Mouse (Mus musculus) frontal cortex, postnatal 10 days (tissue): ENCODE results near the gene Atoh1.

Source experiments
- DNase-seq, 2 experiments: peaks; one replicate each; pipeline ENCODE4 v3.0.0; 2022; ENCODE audit warnings: low spot score in 2 of 2, mixed read lengths in 1 of 2

Gene Atoh1

GRCm38 (mm10) chr6:64728499-64729198 is at the start of gene Atoh1:
TSS of gene Atoh1 (plus strand) at chr6:64729125.
- peak in 1 of 2 experiments; percentile 9 for DNase-seq

DNA sequence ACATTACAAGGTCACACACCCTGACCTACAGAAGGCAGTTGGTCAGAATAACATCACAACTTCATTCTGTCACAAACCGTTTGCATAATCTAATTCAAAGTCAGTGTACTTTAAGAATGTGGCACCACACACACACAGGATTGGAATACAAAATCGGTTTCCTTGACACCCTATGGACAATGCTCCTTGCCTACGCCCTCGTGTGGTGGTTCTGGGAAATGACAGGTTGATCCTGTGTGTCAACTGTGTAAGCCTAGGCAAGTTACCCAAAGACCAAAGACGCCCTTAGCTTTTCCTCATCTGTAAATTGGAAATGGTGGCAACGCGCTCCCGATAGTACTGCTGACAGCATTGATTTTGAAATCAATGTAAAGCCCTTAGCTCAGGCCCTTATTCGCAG is 45.0 kb upstream of the Atoh1 start:
- DNase-seq = peak in 1 of 2 experiments; percentile 44

DNA sequence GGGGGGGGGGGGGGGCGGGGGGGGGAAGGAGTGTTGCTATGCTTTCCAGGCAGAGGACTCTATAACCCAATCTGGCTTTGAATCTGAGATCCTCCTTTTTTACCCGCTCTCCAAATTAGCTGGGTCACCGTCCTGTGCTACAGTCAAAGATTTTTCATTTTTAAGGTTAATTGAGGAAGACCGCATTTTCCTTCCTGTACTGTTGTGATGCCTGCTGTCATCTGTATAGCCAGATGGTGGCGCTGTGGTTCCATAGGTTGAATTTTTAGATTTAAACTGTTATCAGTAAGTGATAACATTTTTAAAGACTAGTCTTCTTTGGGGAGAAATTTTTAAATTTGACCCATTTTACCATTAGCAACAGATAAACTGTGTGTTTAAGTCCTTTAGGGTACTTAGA is 44.0 kb upstream of the Atoh1 start:
- DNase-seq = peak in 1 of 2 experiments; percentile 48

GRCm38 (mm10) chr6:64688181-64688944 is 40.6 kb upstream of the Atoh1 start:
- DNase-seq = no peak

DNA sequence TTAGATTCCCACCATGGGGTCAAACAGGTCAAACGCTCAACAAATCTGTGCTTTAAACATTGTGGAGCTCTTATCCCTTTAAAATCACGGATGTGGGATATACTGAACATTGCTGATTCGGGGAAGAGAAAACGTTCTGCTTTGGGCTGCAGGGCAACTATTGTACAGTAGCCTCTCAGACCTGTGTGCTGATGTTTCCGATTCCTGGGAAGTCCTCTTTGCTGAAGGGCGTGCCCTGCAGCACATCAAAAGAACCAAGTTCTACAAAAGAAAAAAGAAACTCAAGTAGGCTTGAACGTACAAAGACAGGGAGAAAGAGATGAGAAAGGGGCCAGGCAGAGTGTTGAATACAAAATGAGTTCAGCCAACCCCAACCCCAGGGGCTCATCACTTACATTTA is 34.2 kb upstream of the Atoh1 start:
- DNase-seq = no peak

GRCm38 (mm10) chr6:64703659-64704058 is 25.3 kb upstream of the Atoh1 start:
- no peak for DNase-seq

DNA sequence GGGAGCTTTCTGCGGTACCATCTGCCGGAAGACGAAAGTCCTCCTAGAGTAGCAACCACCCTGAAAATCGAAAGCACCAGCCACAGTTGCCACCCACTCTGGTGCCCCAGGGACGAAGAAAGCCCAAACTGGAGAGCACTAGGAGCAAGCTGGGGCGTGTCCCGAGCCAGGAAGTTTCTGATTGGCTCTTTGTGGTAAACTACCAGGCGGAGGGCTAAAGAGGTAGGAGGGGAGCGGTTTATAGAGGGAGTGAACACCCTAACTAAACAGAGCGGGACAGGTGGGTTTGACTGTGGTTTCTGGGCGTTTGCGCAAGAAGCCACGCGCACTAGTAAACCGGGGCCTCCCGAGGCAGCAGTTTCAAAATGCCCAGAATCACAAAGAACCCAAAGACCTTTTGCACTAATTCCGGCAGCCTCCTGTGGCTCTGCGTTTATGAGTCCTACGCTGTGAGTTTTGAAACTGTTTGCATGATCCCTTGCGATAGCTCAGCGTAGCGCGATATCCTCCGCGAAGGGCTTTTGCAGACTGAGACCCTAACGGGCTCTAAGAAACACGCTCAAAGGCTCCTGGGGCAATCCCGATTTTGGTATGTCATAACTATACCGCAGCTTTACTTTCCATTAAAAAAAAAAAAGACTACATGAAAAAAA is 1.0 kb upstream of the Atoh1 start:
- DNase-seq = no peak

GRCm38 (mm10) chr6:64729231-64730011 is 496 bp downstream of the Atoh1 start:
- DNase-seq = no peak

GRCm38 (mm10) chr6:64730030-64730429 is 1.1 kb downstream of the Atoh1 start:
- peak in 1 of 2 experiments; percentile 7 for DNase-seq

GRCm38 (mm10) chr6:64730506-64731020 is 1.6 kb downstream of the Atoh1 start:
- DNase-seq = no peak

- DNase-seq = no peak
Measured at GRCm38 (mm10) chr6:64731126-64731525, 2.2 kb downstream of the Atoh1 start.

GRCm38 (mm10) chr6:64731621-64732320 is 2.8 kb downstream of the Atoh1 start:
- no peak for DNase-seq

GRCm38 (mm10) chr6:64733311-64733710 is 4.4 kb downstream of the Atoh1 start:
- DNase-seq = no peak

GRCm38 (mm10) chr6:64734441-64735320 is 5.8 kb downstream of the Atoh1 start:
- DNase-seq = peak in 1 of 2 experiments; percentile 10

GRCm38 (mm10) chr6:64736317-64736716 is 7.4 kb downstream of the Atoh1 start:
- DNase-seq = no peak

DNA sequence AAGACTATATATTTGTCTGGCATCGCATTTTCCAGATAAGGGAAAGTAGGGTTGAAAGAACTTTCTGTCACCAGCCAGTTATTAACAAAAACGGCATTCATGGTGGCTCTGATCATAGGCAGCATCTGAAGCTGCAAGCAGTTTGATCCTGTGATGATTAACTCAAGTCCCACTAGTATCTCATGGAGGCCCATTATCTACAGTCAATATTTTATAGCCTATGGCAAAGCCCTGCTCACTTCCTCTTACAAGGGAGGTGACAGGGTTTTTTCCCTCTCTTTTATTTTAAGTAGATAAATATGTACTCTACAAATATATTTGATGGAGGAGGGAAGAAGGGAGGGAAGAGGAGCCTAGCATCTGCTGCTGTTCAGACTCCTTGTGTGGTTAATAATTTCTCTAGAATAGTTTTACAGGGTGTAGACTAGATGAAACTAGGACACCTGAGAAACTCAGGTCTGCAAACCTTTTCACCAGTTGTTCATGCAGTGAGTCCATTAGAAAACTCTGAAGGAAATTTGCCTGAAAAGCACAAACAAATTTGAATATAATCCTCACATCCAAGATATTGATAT is 14.1 kb downstream of the Atoh1 start:
- DNase-seq = no peak

GRCm38 (mm10) chr6:64754515-64754914 is 25.6 kb downstream of the Atoh1 start:
- DNase-seq = no peak

DNA sequence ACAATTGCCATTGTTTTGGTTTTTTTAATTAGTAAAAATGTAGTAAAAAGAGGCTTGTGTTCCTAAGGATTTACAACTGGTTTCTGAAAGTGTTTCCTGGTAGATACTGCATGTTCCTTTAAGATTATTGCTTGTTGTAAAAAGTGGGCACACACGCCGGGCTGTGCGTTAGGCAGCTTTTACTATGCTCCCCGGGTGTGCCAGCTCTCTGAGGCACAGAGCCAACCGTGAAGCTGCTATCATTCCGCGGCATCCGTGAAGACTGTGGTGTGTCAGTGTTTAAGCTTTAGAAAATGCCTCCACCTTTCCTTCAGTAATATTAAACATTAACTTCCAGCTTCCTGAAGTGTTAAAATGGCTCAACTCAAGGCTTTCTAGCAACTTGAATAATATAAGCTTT is 35.0 kb downstream of the Atoh1 start:
- DNase-seq = no peak

GRCm38 (mm10) chr6:64773430-64773829 is 44.5 kb downstream of the Atoh1 start:
- no peak for DNase-seq
